Mouse (Mus musculus) A20 (cell line): ENCODE results near the gene Pnliprp2.

Experiments used
- DNase-seq: peaks from one replicate; pipeline ENCODE4 v3.0.0-alpha.2; 2011; ENCODE audit warnings: low read depth, low spot score

Pnliprp2 gene

DNA sequence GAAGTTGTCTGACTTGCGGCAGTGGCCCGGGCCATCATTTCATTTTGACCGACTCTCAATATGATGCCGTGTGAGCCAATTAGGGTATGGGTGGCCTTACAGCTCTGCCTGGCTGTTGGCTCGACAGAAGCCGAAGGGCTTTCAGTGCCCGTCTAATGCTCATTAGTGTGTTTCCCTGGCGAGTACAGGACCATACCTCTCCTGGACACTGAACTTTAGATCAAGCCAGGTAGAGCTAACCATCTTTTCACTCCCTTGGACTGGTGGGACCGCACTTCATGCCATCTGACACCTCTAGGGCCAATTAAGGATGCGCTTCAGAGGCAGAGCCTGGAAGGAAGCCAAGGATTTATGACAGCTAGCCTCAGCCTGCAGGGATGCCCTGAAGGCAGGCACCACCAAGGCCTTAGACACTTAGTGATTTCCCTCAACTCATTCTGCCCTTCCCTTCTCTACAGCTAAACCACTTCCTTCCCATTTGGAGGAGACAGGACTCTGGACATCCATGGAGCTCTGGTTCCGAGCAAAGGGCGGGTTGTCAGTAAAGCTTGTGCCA, 35.7 kb downstream of the Pnliprp2 start:
- DNase-seq = no peak

- no peak for DNase-seq
Measured at GRCm38 (mm10) chr19:58805191-58805779, 45.8 kb downstream of the Pnliprp2 start.

- peak; percentile 45 for DNase-seq
Measured at GRCm38 (mm10) chr19:58806364-58806763, 46.8 kb downstream of the Pnliprp2 start.

DNA sequence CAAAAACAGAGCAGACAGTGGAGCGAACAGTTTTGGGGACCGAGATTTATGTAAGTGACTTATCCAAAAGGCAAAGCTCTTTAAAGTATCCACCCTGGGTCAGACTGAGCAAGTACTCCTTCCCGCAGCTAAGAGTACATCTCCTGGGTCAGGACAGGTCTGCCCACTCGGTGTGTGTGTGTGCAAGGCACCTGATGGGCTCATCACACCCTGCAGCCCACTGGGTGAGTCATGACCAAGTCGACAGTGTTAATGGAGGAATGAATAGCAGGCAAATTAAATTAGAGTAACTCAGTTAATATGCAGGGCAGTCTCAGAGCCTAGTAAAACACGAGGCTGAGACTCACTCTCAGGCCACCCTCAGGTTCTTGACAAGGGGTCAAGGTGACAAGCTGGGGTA, 49.3 kb downstream of the Pnliprp2 start:
- no peak for DNase-seq

DNA sequence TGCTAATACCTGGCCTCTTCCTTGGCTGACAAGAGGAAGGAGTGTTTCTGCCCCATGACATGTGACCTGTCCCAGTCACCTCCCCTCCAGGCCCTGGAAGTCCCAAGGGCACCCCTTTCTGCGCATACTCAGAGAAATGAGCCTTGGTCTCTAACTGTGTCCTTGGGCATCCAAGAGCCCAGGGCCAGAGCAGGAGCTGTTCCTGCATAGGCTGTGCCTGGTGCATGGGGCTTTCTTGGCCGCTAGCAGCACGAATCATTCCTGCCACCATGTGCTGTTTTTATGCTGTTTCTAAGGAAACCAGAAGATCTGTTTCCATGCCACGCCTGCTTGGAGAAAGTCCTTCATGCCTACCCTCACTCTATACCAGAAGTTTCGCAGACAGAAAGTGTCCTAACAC, 51.0 kb downstream of the Pnliprp2 start:
- no peak for DNase-seq

GRCm38 (mm10) chr19:58815179-58815922, 55.8 kb downstream of the Pnliprp2 start:
- DNase-seq = no peak

DNA sequence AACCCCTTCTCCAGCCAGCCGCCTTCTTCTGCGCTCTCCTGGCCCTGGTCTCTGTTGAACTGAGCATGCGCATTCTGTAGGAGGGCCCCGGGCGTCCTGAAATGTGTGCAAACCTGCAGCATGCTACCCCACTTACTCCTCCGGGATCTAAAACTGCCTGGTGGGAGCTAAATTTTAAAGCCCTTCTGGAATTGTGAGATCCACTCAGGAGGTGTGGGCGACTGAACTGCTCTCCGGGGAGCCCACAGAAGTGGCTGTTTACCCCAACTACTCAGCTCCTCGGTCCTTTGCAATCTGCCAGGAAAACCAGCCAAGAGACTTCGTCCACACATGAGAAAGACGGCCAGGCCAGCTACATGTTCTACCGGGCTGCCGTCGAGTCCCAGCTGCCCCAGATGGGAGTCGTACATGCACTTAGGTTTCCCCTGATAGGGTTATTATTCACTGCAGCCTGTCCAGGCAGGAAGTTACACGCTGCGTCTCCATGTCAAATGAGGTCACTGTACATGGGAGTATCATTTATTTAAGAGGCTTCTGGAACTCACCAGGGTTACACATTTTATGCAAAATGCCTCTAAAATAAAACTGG, 57.0 kb downstream of the Pnliprp2 start:
- no peak for DNase-seq

GRCm38 (mm10) chr19:58817398-58817797, 57.9 kb downstream of the Pnliprp2 start:
- DNase-seq = no peak

DNA sequence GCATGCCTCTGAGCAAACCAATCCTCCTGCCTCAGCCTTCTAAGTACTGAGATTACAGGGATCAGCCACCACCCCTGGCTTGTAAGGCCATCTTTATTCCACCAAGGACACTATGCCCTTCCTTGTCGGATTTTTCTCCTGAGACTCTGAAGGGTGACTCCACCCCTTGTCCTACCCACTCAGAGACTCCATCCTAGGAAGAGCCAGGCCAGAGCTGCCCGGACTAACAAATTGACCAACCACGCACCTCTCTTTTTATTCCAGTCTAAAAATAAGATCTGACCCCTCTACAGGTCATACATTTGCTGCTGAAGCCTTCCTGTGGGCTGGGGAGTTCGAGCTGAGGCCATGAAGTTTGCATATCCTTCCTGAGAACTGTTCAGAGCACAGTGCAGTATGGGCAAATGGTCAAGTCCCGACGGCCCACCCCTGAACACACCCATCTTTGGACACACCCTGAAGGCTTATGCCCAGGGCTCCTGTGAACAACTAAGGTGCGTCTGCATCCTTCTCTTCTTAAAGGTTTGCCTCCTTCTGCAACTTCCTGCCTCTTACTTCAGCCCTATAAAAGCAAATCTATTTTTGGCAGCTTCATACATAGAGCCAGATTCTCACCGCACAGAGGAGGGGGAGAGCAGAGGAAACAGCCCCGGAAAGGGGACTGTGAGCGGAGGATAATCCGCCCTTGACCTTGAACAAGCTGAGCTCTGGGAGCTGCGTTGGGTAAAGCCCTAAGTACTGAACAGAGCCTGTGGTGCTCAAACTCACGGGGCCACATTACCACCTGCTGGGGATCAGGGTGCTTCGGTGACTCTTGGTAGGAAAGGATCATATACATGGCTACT, 59.3 kb downstream of the Pnliprp2 start:
- DNase-seq = no peak

- no peak for DNase-seq
Measured at GRCm38 (mm10) chr19:58822454-58823200, 63.1 kb downstream of the Pnliprp2 start.

DNA sequence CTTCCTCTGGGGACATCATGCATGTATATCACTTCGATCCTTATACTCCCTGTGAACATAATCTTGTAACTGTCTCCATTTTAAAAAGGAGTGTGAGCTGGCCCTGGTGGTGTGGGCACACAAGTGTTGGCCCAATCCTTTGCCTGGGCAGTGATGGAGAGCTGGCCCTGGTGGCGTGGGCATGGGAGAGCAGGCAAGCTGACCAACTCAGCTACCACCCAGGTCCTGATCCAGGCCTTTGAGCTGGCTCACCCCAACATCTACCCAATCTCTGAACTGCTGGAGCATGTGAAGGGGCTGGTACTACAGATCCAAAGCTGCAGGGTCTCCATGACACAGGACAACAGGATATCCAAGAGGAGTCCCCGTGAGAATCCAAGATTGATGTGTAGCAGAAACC, 63.8 kb downstream of the Pnliprp2 start:
- DNase-seq = no peak

DNA sequence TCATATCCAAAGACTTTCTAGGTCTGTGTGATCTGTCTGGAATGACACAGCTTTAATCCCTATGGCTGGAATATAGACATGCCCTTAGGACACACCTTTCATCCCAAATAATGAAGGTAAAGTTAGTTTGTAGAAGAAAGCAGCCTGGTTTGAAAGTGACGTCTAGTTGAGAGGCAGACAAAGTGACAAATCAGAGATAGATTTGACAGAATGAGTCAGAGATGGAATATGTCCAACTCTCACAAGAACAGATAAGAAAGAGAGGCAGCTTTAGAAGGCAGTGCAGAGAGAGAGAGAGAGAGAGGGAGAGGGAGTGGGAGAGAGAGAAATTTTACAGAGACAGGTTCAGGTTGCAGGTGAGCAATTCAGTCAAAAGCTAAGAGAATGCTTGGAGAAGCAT, 64.8 kb downstream of the Pnliprp2 start:
- DNase-seq = no peak
